Mouse (Mus musculus) E14TG2a.4 (cell line): ENCODE results near the gene Cox19.

Source experiments
- CTCF ChIP-seq: conservative IDR thresholded peaks from 2 replicates; pipeline ENCODE4 v1.5.1; 2014; ENCODE audit warnings: low read length
- NANOG ChIP-seq: IDR thresholded peaks from 2 replicates; pipeline ENCODE4 v1.6.1; 2014; ENCODE audit warnings: borderline replicate concordance, low read length, mixed read lengths

- TF ChIP-seq CTCF (no peak), NANOG (no peak)
Measured at GRCm38 (mm10) chr5:139324691-139325394, 26.4 kb downstream of the Cox19 start.
